Mouse (Mus musculus): ENCODE measurements at regions not wholly inside any gene's neighbourhood (a gene's known extent, or its start where the extent isn't known, plus 50 kb on each side); places are given as distances from the start of the nearest gene placed in this dataset.

DNA sequence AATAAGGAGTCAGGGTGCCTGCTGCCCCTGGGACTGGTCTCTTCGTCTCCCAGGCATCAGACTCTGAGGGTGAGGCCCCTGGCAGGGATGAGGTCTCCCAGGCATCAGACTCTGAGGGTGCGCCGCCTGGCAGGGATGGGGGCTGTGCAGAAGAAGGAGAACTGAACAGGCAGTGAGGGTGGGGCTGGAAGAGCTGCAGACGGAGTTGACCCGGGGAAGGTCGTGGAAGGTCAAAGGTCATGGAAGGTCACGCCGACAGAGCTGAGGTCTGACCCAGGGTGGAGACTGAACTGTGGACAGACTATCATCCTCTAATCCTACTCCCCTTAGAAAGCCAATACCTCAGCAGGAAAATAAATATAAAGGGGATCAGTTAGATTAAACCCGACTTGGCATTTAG, 50.6 kb upstream of the Grik3 start:
- ATAC-seq (ENCODE audit: insufficient number of reproducible peaks, low FRiP score, low TSS enrichment), result no peak

DNA sequence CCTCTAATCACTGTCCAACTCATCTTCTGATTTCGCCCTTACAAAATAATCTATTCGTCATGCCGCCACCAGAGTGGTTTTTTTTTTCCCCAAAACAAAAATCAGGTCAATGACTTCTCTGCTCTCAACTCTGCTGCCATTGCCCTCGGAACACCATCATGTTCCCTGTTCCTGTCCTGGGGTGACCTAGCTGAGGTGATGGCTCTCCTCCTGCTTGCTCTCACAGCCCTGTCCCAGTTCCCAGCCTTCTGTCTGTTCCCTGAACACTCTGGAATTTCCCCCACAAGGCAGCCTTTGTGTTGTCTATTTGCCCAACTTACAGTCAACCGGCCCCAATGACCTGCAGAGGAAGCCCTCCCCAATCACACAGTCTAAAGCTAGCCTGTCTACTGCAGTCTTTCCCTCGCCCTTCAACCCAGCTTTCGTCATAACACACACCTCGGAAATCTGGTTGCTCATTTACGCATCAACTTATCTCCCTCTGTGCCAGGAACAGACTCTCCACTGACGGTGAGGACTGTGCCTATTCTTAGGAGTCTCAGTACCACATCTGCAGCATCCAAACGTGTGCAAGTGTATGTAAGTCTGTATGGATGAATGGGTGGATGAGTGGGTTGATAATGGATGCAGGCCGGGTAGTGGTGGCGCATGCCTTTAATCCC, 53.2 kb upstream of the Grik3 start:
- no peak for ATAC-seq (ENCODE audit: insufficient number of reproducible peaks, low FRiP score, low TSS enrichment)

DNA sequence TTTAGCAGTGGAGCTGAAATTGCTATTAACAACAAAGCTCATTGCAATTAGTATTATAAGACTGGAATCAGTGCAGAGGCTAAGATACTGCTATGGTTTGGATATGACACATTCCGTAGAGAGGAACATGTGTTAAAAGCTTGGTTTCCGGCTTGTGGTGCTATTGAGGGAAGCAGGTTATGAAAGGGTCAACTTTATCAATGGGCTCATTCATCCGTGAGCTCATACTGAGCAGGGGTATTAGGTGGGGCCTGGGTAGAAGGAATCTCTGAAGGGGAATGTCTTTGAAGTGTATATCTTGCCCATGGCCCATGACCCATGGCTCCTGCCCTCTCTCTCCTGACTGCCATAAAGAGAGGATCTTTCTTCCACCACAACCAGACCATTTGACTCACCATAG, 57.0 kb upstream of the Grik3 start:
- ATAC-seq (ENCODE audit: insufficient number of reproducible peaks, low FRiP score, low TSS enrichment), result no peak

DNA sequence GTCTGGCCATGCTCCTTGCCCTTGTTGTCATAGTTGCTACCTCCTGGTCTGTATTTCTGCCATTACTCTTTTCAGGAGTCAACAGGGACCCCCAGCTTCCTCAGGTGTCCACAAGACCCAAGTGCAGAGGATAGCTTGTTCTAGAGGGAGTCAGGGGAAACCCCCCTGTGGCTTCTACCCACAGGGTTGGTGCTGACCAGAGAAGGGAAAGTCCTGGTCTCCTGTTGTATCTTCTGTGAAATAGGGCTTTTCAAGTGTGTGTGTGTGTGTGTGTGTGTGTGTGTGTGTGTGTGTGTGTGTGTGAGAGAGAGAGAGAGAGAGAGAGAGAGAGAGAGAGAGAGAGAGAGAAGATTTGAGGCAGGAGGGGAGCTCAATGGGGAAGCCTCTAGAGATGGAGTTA, 58.9 kb upstream of the Grik3 start:
- no peak for ATAC-seq (ENCODE audit: insufficient number of reproducible peaks, low FRiP score, low TSS enrichment)

DNA sequence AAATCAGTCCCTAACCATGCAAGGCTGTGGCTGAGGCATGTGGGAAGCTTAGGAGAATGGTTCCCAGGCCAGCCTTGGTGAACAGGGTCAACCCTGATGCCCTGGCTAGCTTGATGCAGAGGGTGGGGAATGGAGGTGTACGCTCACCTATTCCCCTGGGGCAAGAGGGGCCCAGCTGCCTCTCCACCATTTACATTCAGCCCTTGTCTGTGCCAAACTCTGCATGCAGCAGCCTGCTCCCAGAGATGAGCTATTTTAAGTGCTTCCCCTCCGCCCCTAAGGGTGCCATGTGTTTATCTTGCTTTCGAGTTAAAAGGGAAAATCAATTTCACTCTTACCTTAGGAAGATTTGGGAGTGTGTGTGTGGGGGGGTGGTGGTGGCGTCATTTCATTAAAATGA, 59.7 kb upstream of the Grik3 start:
- no peak for ATAC-seq (ENCODE audit: insufficient number of reproducible peaks, low FRiP score, low TSS enrichment)

DNA sequence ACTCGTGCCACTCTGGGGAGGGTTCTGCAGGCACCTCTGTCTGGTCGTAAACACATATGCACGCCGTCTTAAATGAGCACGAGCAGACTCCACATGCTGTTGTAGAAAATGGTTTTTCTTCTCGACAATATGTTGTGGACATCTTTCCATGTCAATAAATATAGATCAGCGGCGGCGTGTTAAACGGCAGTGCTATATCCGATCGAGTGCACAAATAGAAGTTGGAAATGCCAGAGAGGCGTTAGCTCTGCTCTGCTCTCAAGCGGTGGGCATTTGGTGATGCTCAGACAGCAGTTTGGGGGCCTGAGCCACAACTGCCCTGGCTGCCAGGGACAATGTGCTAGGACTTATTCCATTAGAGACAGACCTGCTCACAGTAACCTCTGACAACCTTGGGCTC, 61.8 kb upstream of the Grik3 start:
- no peak for ATAC-seq (ENCODE audit: insufficient number of reproducible peaks, low FRiP score, low TSS enrichment)

DNA sequence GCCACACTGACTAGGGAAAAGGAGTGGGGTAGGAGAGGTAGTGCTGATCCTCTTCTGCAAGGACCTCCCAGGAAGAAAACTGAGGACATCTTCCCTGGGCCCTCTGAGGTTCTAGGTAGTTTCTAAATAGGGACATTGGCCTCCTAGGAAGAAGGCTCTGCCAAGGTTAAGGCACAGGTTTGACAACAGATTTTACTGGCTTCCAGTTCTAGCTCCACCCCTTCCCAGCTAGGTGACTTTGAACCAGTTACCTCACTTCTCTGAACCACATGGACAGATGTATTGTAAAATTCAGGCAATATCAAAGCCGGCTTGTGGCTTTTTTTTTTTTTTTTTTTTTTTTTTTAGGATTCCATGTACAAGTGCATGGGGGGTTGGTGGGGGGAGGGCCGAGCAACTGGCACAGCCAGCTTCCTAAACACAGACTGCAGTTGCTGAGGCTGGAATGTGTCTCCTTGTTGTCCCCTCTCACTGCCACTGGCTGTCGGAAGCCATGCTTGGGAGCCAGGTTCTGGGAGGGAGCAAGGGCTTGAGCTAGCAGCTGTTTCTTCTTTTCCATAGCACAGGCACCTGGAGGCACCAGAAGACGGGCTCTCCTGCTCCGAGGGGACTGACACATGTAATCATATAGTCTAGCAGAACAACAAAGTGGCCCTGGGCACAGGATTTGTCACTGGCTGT, 69.8 kb upstream of the Grik3 start:
- no peak for ATAC-seq (ENCODE audit: insufficient number of reproducible peaks, low FRiP score, low TSS enrichment)

DNA sequence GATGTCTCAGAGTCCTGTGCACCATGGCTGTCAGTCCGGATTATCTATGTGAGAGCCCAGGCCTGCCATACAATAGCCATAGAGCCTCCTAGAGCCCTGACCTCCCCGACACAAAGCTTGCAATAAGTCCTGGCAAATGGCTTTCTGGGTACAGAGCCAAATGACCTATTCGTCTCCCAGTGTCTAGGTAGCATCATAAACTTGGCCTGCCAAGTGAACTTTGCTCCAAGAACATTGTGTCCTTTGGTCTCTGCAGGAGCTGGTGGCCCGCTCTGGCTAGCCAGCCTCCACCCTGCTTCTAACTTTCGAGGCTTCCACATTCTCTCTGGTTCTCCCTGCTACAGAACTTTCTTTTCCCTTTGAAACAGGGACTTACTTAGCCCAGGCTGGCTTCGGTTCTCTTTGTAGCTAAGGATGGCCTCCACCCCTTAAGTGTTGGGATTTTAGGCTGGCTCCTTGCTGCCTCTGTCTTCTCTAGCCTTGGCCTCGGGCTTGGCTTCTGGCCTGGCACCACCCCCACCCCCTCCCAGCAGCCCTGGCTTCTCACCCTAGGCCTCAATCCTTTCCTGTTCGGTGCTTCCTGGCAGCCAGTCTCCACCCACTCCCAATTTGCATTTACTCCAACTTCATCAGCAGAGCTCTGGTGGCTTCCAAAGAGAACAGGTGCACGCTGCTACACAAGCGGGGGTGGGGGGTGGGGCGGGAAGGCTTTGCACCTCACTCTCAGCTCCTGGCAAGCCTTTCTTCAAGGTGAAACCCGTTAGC, 70.8 kb upstream of the Grik3 start:
- no peak for ATAC-seq (ENCODE audit: insufficient number of reproducible peaks, low FRiP score, low TSS enrichment)

DNA sequence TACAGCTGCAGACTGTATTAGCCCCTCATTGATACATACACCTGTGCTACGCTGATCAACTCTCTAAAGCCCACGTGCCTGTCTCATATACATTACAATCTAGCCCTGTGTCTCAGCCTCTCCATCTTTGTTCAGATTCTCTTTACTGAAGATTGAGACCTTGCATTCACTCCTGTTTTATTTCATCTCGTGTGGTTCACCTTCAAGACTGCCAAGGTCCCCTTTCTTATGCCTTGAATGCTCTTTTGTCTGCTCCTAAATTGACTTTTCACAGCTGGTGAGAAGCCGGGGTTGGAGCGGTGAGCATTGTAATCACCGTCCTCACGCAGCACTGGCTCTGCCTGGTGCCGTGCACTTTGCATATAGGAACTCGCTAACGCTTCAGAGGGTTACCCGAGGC, 75.2 kb upstream of the Grik3 start:
- no peak for ATAC-seq (ENCODE audit: insufficient number of reproducible peaks, low FRiP score, low TSS enrichment)

DNA sequence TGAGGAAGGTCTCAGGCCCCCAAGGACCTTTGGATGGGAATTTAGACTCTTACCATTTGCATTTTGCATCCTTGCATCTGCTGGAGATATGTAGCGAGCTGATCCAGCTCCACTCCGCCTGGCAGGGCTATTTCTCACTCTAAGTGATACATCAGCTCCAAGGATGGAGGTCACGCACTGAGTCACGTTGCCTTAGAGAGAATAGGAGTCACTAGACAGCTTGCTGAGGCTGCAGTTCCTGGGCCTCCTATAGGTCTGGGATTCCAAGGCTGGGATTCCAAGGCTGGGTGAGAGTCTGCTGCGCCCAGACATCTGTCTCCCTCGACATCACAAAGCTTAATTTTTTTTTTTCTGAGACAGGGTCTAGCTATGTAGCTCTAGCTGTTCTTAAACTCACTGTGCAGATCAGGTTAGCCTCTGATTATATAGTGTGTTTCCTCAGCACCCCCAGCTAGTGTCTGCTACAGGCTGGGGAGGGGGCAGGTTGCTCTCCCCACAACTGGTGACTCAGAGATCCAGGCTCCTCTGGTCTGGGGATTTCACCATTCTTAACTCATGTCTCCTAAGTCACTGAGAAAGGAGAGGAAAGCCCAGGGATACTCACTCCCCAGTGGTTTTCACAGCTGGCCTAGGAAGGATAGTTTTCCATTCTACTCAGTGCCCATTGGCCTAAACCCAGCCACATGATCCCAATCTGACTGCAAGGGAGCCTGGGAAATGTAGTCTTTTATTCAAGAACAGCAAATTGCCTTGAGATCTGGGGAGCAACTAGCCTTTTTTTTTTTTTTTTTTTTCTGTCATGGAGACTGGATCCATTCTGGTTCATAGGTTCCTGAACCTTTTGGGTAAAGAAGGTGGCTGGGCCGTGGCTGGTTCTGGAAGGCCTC, 76.4 kb upstream of the Grik3 start:
- ATAC-seq (ENCODE audit: insufficient number of reproducible peaks, low FRiP score, low TSS enrichment), result no peak

DNA sequence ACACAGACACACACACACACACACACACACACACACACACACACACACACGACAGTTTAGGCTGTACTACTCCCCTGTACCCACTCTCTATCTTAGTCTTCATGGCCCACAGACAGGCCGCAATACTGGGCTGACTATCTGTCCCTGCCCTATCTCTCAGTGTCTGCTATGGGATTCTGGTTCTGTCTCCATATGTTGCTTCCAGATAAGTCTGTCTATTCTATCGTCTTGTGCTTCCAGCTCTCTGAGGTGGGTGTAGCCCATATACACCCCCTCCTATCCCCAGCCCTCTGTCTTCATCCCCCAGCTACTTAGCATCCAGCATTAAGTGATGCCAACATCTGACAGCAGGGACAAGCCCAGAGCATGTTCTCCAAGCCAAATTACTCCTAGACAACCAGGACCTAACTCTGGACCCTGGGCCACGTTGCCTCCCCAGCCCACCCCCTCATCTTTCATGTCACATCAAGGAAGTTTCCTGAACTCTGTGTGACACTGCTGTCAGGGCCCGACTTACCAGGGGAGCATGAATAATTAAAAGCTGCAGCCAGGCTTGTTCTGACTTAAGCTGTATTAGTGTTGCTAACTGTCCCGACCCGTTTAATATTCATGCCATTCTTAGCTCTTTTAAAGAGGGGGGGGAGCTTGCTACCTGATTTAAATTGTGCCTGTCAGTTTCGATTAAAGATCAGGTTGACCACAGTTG, 79.6 kb upstream of the Grik3 start:
- ATAC-seq (ENCODE audit: insufficient number of reproducible peaks, low FRiP score, low TSS enrichment), result no peak

DNA sequence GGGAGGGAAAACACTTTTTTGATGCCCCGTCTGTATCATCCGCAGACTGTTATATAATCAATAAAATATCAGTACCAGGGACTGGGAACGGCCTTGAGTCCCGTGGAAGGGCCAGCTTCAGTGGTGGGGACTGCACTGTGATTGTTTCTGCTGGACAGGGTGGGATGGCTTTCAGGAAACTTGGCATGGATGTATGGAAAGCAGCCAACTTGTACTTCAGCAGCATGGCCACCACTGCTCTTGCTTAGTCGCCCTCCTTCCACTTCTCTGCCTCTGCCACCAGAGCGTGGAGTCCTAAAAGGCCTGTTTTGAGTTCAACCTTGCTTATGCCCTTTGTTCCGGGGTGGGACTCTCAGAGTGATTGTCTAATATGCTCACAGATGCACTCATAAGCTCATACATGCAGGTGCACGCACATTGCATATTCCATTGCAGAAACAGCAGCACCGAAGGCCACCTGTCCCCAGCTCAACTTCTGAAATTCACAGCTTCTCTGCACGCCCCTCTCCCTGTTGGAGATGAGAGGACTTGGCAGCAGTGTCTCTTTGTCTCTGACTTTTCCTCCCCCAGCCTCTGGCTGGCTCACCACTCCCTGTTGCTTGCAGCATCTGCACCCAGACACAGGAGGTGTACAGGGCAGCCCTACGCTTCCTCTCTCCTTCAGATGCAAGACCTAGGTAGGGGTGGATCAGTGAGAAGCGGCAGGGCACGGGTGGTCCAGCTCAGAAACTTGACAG, 91.0 kb upstream of the Grik3 start:
- ATAC-seq (ENCODE audit: insufficient number of reproducible peaks, low FRiP score, low TSS enrichment), result no peak

DNA sequence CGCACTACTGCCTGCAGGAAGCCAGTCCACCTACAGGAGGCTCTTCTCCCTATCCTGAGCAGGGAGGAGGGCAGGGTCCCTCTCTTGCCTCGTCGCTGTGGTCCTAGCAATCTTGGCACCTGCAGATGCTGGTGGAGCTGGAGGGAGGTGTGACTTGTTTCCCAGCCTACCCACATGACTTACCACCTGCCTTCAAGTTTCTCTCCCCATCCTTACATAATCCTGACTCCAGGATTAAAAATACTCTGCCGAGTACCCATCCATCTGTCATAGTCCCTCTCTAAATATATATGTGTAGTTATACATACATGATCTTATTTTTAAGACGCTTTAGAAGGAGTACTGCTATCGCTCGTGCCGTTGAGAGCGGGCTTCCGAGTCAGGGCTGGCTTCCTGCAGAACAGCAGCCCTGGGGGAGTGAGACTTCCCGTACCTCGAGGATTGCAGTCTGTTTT, 93.5 kb upstream of the Grik3 start:
- no peak for ATAC-seq (ENCODE audit: insufficient number of reproducible peaks, low FRiP score, low TSS enrichment)

DNA sequence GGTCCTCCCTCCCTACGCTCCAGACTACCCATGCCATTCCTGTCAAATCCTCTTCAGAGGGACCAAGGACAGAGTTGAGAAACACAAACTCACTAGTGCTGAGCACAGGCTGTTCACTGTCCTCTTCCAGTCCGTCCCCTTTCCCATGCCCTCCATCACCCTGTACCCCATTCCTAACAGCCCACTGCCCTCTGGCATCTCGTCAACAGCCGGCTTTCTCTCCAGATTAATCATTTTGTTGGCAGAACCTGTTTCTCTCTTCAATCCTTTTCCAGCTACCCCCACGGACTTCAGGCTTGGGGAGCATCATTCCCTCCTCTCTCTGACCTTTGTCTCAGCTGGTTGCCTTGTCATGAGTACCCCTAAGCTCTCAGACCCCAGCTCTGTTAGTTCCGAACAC, 99.2 kb upstream of the Grik3 start:
- ATAC-seq (ENCODE audit: insufficient number of reproducible peaks, low FRiP score, low TSS enrichment), result no peak

DNA sequence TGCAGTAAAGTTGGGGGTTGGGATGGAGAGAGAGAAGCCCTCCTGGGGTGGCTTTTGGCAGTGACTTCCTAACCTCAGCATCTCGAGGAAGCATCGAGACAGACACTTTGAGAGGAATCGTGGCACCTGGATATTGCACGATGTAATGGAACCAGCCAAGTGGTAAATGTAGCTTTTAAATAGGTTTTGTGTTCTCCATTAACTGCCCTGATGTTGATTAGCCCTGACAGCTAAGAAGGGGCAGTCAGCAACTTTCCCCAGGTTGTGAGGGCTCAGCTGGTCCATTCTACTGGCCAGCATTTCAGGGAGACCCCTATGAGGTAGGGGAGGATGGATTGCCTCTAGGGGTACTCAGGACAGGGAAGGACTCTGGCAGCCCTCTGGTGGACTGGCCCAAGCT, 104.7 kb upstream of the Grik3 start:
- ATAC-seq (ENCODE audit: insufficient number of reproducible peaks, low FRiP score, low TSS enrichment), result no peak

DNA sequence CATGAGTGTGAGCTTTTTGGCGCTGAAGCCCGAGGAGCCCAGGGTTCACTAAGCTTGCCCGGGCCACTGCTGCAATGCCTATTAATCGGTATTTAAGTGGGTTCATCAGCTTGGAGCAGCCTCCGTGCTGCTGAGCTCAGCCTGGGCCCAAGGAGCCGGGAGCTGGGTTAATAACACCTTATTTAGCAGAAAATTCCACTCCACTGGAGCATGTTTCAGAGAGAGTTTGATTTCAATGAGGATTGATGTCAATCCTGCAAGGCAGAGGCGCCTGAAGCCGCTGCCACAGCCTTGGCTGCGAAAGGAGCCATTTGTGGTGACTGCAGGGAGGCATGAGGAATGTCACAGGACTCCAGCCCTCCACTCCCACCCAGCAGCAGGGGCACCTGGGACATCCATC, 126.5 kb upstream of the Grik3 start:
- no peak for ATAC-seq (ENCODE audit: insufficient number of reproducible peaks, low FRiP score, low TSS enrichment)

DNA sequence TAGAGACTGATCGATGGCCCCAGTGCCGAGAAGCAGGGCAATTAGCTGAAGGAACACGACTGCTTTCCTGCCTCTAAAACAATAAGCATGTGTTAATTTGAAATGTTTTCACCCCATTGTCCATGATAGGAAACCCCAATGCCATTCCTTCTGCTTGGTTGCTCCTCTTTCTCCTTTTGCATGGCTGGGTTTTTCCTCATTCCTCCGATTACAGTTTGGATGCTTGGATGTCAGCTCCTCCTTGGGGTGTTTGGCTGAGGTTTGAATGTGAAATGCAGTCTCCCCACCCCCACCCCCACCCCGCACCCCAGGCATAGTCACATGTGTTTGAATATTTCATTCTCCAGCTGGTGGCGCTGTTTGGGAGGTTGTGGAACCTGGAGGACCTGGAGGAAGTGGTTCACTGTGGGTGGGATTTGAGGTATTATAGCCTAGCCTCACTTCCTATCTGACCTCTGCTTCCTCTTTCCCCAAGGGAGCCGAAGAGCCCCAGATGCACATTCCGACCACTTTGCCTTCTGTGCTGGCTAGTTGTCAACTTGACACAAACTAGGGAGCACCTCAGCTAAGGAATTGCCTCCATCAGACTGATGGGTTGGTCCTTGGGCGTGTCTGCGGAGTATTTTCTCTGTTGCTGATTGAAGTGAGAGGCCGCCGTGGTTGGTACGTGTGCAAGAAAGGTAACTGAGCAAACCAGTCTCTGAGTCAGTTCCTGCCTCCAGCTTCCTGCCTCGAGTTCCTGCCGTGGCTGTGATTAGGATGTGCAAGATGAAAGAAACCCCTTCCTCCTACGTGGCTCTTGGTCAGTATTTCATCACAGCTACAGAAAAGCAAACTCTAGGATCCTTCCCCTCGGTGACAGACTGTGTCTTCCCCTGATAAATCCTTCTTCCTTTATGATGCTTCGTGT, 128.6 kb upstream of the Grik3 start:
- no peak for ATAC-seq (ENCODE audit: insufficient number of reproducible peaks, low FRiP score, low TSS enrichment)

DNA sequence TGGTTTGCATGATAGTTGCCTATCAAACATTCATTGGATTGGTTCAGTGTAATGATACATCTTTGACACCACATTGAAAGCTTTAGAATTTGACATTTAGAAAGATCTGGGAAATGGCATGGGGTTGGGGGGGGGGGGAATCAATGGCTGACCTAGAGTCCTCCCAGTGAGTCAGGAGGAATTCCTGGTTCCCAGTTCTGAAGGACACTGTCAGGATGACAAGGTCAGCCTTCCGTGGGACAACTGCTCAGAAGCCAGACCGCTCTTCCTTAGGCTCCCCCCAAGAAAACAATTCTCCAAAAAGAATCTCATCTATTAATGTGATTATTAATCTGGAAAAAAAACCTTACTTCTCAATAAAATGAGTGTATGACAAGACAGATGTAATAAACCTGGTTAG, 132.1 kb upstream of the Grik3 start:
- no peak for ATAC-seq (ENCODE audit: insufficient number of reproducible peaks, low FRiP score, low TSS enrichment)

All from cerebellum, adult (tissue).